Mouse (Mus musculus): ENCODE data around the gene E130218I03Rik. TPM values are rescaled to one million over a fixed set of nuclear protein-coding genes. Genes with fewer than 3 reads are reported as not detected.
"Not testable (repeated sequence)": the region's sequence is repeated elsewhere in the genome, so short reads cannot be mapped to it uniquely, and the experiment has no call there.

The E130218I03Rik gene
- polyA plus RNA-seq, 1 experiment from 2014 or later = 0.21 TPM

- peaks cover 27% of the 10 kb centered on the region for H3K4me1 ChIP-seq (replicated peaks)
- not testable (repeated sequence) for H3K27me3 ChIP-seq; H3K27ac ChIP-seq; DNase-seq; H3K4me2 ChIP-seq; H3K36me3 ChIP-seq; ATAC-seq (ENCODE audit: low read depth); H3K4me3 ChIP-seq (replicated peaks); H3K9ac ChIP-seq; H3K9me3 ChIP-seq (replicated peaks)
Measured at GRCm38 (mm10) chr4:134269622-134270021, 26.2 kb downstream of the E130218I03Rik start.

- Histone ChIP-seq H3K4me1 (replicated peaks) (peaks cover 28% of the 10 kb centered on the region), H3K36me3 (peaks cover 13% of the 10 kb centered on the region), H3K9ac (no peak overlapping the region), H3K27ac (peak overlapping the region; percentile 29; the same call in 1 of the 2 replicates), H3K27me3 (no peaks in the 10 kb centered on the region), H3K4me3 (replicated peaks) (no peak overlapping the region), H3K9me3 (replicated peaks) (no peaks in the 10 kb centered on the region), H3K4me2 (peak overlapping the region; percentile 67; the same call in 1 of the 2 replicates)
- ATAC-seq (ENCODE audit: low read depth) (no peak), DNase-seq (no peak)
- 64% methylated on average over 7 of the region's 7 CpGs for WGBS (ENCODE audit: insufficient replicate concordance)
Measured at GRCm38 (mm10) chr4:134271979-134272378, 28.5 kb downstream of the E130218I03Rik start.

GRCm38 (mm10) chr4:134272731-134273416 lies 29.4 kb downstream of the E130218I03Rik start:
- no peaks in the 10 kb centered on the region for H3K27me3 ChIP-seq
- H3K9me3 ChIP-seq (replicated peaks) = no peaks in the 10 kb centered on the region
- peak overlapping the region; percentile 92 for H3K27ac ChIP-seq
- H3K36me3 ChIP-seq = peaks cover 21% of the 10 kb centered on the region
- peaks cover 28% of the 10 kb centered on the region for H3K4me1 ChIP-seq (replicated peaks)
- peak overlapping the region; percentile 41 for H3K4me3 ChIP-seq (replicated peaks)
- peak overlapping the region; percentile 67 for H3K4me2 ChIP-seq
- ATAC-seq (ENCODE audit: low read depth) (peak; percentile 50), DNase-seq (no peak)
- 12% methylated on average over 12 of the region's 13 CpGs for WGBS (ENCODE audit: insufficient replicate concordance)
- H3K9ac ChIP-seq = peak overlapping the region; percentile 62

GRCm38 (mm10) chr4:134273417-134274345 lies 30.2 kb downstream of the E130218I03Rik start:
- Histone ChIP-seq H3K4me2 (peak overlapping the region; percentile 67), H3K4me3 (replicated peaks) (peak overlapping the region; percentile 41), H3K9me3 (replicated peaks) (no peaks in the 10 kb centered on the region), H3K9ac (peak overlapping the region; percentile 62), H3K4me1 (replicated peaks) (peaks cover 28% of the 10 kb centered on the region), H3K36me3 (peaks cover 28% of the 10 kb centered on the region), H3K27ac (peak overlapping the region; percentile 92), H3K27me3 (no peaks in the 10 kb centered on the region)
- peak; percentile 62 for DNase-seq
- under 1% methylated on average over 14 of the region's 14 CpGs for WGBS (ENCODE audit: insufficient replicate concordance)
- peak; percentile 94 for ATAC-seq (ENCODE audit: low read depth)

GRCm38 (mm10) chr4:134284942-134285341 lies 41.5 kb downstream of the E130218I03Rik start:
- peaks cover 47% of the 10 kb centered on the region for H3K4me1 ChIP-seq (replicated peaks)
- no peaks in the 10 kb centered on the region for H3K27me3 ChIP-seq
- ATAC-seq (ENCODE audit: low read depth) = no peak
- H3K9ac ChIP-seq = peak overlapping the region; percentile 99
- peak overlapping the region; percentile 87 for H3K27ac ChIP-seq
- H3K4me2 ChIP-seq = peak overlapping the region; percentile 92
- no peaks in the 10 kb centered on the region for H3K9me3 ChIP-seq (replicated peaks)
- H3K4me3 ChIP-seq (replicated peaks) = peak overlapping the region; percentile 100
- WGBS (ENCODE audit: insufficient replicate concordance) = 22% methylated on average over 2 of the region's 2 CpGs
- peak; percentile 69 for DNase-seq
- peaks cover 46% of the 10 kb centered on the region for H3K36me3 ChIP-seq

GRCm38 (mm10) chr4:134286226-134287167 lies 43.0 kb downstream of the E130218I03Rik start:
- Histone ChIP-seq H3K9ac (peak overlapping the region; percentile 99), H3K36me3 (peaks cover 31% of the 10 kb centered on the region), H3K27me3 (no peaks in the 10 kb centered on the region), H3K4me3 (replicated peaks) (peak overlapping the region; percentile 100), H3K4me1 (replicated peaks) (peaks cover 47% of the 10 kb centered on the region), H3K9me3 (replicated peaks) (no peaks in the 10 kb centered on the region), H3K4me2 (peak overlapping the region; percentile 92), H3K27ac (peak overlapping the region; percentile 87)
- ATAC-seq (ENCODE audit: low read depth) = peak; percentile 34
- peak; percentile 28 for DNase-seq
- under 1% methylated on average over 59 of the region's 59 CpGs for WGBS (ENCODE audit: insufficient replicate concordance)

GRCm38 (mm10) chr4:134287168-134287564 lies 43.7 kb downstream of the E130218I03Rik start:
- Histone ChIP-seq H3K27me3 (no peaks in the 10 kb centered on the region), H3K9ac (peak overlapping the region; percentile 99), H3K36me3 (peaks cover 26% of the 10 kb centered on the region), H3K4me1 (replicated peaks) (peaks cover 47% of the 10 kb centered on the region), H3K9me3 (replicated peaks) (no peaks in the 10 kb centered on the region), H3K4me2 (peak overlapping the region; percentile 94), H3K27ac (peak overlapping the region; percentile 99), H3K4me3 (replicated peaks) (peak overlapping the region; percentile 100)
- WGBS (ENCODE audit: insufficient replicate concordance) = 1% methylated on average over 58 of the region's 59 CpGs
- peak; percentile 92 for DNase-seq
- ATAC-seq (ENCODE audit: low read depth) = peak; percentile 89

GRCm38 (mm10) chr4:134287575-134288025 lies 44.1 kb downstream of the E130218I03Rik start, which contains the start of gene Pdik1l:
Pdik1l (minus strand) TSS chr4:134287895.
- Histone ChIP-seq H3K9ac (peak within 1 kb of the TSS; percentile 99), H3K36me3 (peaks cover 22% of the 10 kb centered on the region), H3K9me3 (replicated peaks) (no peaks in the 10 kb centered on the region), H3K27ac (peak within 1 kb of the TSS; percentile 99), H3K4me3 (replicated peaks) (peak within 1 kb of the TSS; percentile 100), H3K27me3 (peaks cover 3% of the 10 kb centered on the region; the same call in 1 of the 2 replicates), H3K4me1 (replicated peaks) (peaks cover 47% of the 10 kb centered on the region), H3K4me2 (peak within 1 kb of the TSS; percentile 94)
- DNase-seq (peak; percentile 78), ATAC-seq (ENCODE audit: low read depth) (peak; percentile 72)
- under 1% methylated on average over 43 of the region's 43 CpGs for WGBS (ENCODE audit: insufficient replicate concordance)

- peak overlapping the region; percentile 97 for H3K9ac ChIP-seq
- peaks cover 47% of the 10 kb centered on the region for H3K4me1 ChIP-seq (replicated peaks)
- DNase-seq = no peak
- H3K4me2 ChIP-seq = peak overlapping the region; percentile 94
- 31% methylated on average over 11 of the region's 11 CpGs for WGBS (ENCODE audit: insufficient replicate concordance)
- H3K27me3 ChIP-seq = peaks cover 13% of the 10 kb centered on the region
- peak overlapping the region; percentile 99 for H3K27ac ChIP-seq
- peak overlapping the region; percentile 100 for H3K4me3 ChIP-seq (replicated peaks)
- H3K9me3 ChIP-seq (replicated peaks) = no peaks in the 10 kb centered on the region
- H3K36me3 ChIP-seq = peaks cover 11% of the 10 kb centered on the region
- ATAC-seq (ENCODE audit: low read depth) = no peak
Measured at GRCm38 (mm10) chr4:134288397-134289256, 45.2 kb downstream of the E130218I03Rik start.

- DNase-seq (peak; percentile 51), ATAC-seq (ENCODE audit: low read depth) (no peak)
- Histone ChIP-seq H3K9ac (no peak overlapping the region), H3K4me3 (replicated peaks) (no peak overlapping the region), H3K27me3 (peaks cover 18% of the 10 kb centered on the region), H3K27ac (no peak overlapping the region), H3K9me3 (replicated peaks) (no peaks in the 10 kb centered on the region; the same call in 1 of the 2 replicates), H3K36me3 (no peaks in the 10 kb centered on the region), H3K4me1 (replicated peaks) (peaks cover 18% of the 10 kb centered on the region), H3K4me2 (no peak overlapping the region)
- 22% methylated on average over 7 of the region's 7 CpGs for WGBS (ENCODE audit: insufficient replicate concordance)
Measured at GRCm38 (mm10) chr4:134292067-134292466, 48.6 kb downstream of the E130218I03Rik start.

Data from liver, embryonic 13.5 days (tissue).